Mouse (Mus musculus) limb, embryonic 14.5 days (tissue): ENCODE results near the gene Bcan. TPM values are rescaled to one million over a fixed set of nuclear protein-coding genes. Genes with fewer than 3 reads are reported as not detected.

Experiments
- ATAC-seq: fragments of 200-750 bp; cut with Nextera tagmentation; 2 replicates; pipeline ENCODE4 v1.8.0; 2017; ENCODE audit warnings: low read depth, moderate number of reproducible peaks, moderate TSS enrichment; ENCODE audit not compliant: low FRiP score
- DNase-seq: peaks from one replicate; pipeline ENCODE4 v3.0.0-alpha.2; 2015; ENCODE audit warnings: low spot score
- H3K27ac ChIP-seq: fragments of 300-500 bp; sonication (generic); replicated peaks from 2 replicates; pipeline ENCODE4 v1.5.1; 2014; ENCODE audit warnings: low read depth, mild to moderate bottlenecking, low read length, moderate library complexity, mixed read lengths
- H3K27me3 ChIP-seq: fragments of 300-500 bp; sonication (generic); 2 replicates; pipeline ENCODE4 v1.6.1; 2014; ENCODE audit warnings: low read length, mixed read lengths; ENCODE audit not compliant: control insufficient read depth, insufficient read depth
- H3K36me3 ChIP-seq: fragments of 300-500 bp; sonication (generic); 2 replicates; pipeline ENCODE4 v1.6.1; 2014; ENCODE audit warnings: mild to moderate bottlenecking, low read length, moderate library complexity, mixed read lengths; ENCODE audit not compliant: control insufficient read depth, insufficient read depth
- H3K4me1 ChIP-seq: fragments of 300-500 bp; sonication (generic); 2 replicates; pipeline ENCODE4 v1.6.1; 2014; ENCODE audit warnings: antibody characterized with exemption, low read length, mixed read lengths; ENCODE audit not compliant: control insufficient read depth, insufficient read depth
- H3K4me2 ChIP-seq: fragments of 300-500 bp; sonication (generic); replicated peaks from 2 replicates; pipeline ENCODE4 v1.6.1; 2014; ENCODE audit warnings: low read depth, mild to moderate bottlenecking, low read length, moderate library complexity; ENCODE audit not compliant: severe bottlenecking
- H3K4me3 ChIP-seq: fragments of 300-500 bp; sonication (generic); replicated peaks from 2 replicates; pipeline ENCODE4 v1.5.1; 2014; ENCODE audit warnings: low read length
- H3K9ac ChIP-seq: fragments of 300-500 bp; sonication (generic); 2 replicates; pipeline ENCODE4 v1.6.1; 2014; ENCODE audit warnings: mild to moderate bottlenecking, low read depth, low read length, moderate library complexity; ENCODE audit not compliant: severe bottlenecking
- H3K9me3 ChIP-seq: fragments of 300-500 bp; sonication (generic); 2 replicates; pipeline ENCODE4 v1.6.1; 2016; ENCODE audit warnings: low read length; ENCODE audit not compliant: control insufficient read depth
- POLR2A ChIP-seq: fragments of 200-500 bp; IDR thresholded peaks from 2 replicates; pipeline ENCODE4 v1.8.0; 2012; ENCODE audit warnings: inconsistent platforms, mild to moderate bottlenecking, moderate library complexity, borderline replicate concordance; ENCODE audit not compliant: insufficient read depth, insufficient read length; ENCODE audit errors: extremely low read depth
- WGBS: fragments of 180-500 bp; shearing (Covaris S2); extraction: QIAGEN DNeasy Blood & Tissue Kit; methylation state at CpG from one replicate; pipeline ENCODE4 v1.1.7; 2014; 5-methylcytosine and 5-hydroxymethylcytosine counted together
- polyA plus RNA-seq, 2 experiments: library from polyadenylated mRNA; depleted of rRNA in 1 of 2; stranded (reverse) in 1 of 2; unstranded in 1 of 2; fragments of >200 nt; fragmentation: Nextera tagmentation in 1 of 2; extraction: Ambion mirVana in 1 of 2; gene quantifications; 2 replicates each; pipeline versions ENCODE4 v1.2.1 to v1.2.3; 2012 to 2014

The Bcan gene
- polyA plus RNA-seq, 2 experiments = 0.39 to 1.6 TPM

GRCm38 (mm10) chr3:87974381-87974987 is 25.5 kb downstream of the Bcan start:
- Histone ChIP-seq H3K4me1 (peaks cover 27% of the 10 kb centered on the region), H3K9ac (no peak overlapping the region; the same call in 1 of the 2 replicates), H3K27ac (no peak overlapping the region), H3K9me3 (no peaks in the 10 kb centered on the region), H3K27me3 (peaks cover 26% of the 10 kb centered on the region), H3K4me2 (0 out of 2 replicates have a peak overlapping the region, but pooled peaks have one; percentile 92), H3K36me3 (no peaks in the 10 kb centered on the region), H3K4me3 (no peak overlapping the region)
- no peak for TF ChIP-seq POLR2A
- no peak for ATAC-seq
- 22% methylated on average over 12 of the region's 12 CpGs for WGBS
- no peak for DNase-seq

GRCm38 (mm10) chr3:87973593-87974380 is 26.2 kb downstream of the Bcan start:
- Histone ChIP-seq H3K36me3 (no peaks in the 10 kb centered on the region), H3K9ac (peak overlapping the region; percentile 4), H3K27ac (no peak overlapping the region), H3K4me2 (peak overlapping the region; percentile 92), H3K27me3 (peaks cover 26% of the 10 kb centered on the region), H3K9me3 (no peaks in the 10 kb centered on the region), H3K4me3 (peak overlapping the region; percentile 48), H3K4me1 (peaks cover 27% of the 10 kb centered on the region)
- DNase-seq (no peak), ATAC-seq (no peak)
- WGBS = 42% methylated on average over 14 of the region's 14 CpGs
- no peak for TF ChIP-seq POLR2A

- ATAC-seq = no peak
- H3K4me1 ChIP-seq = peaks cover 27% of the 10 kb centered on the region
- no peak for TF ChIP-seq POLR2A
- DNase-seq = no peak
- peak overlapping the region; percentile 48 for H3K4me3 ChIP-seq
- WGBS = 19% methylated on average over 5 of the region's 5 CpGs
- no peaks in the 10 kb centered on the region for H3K9me3 ChIP-seq
- H3K27me3 ChIP-seq = peaks cover 26% of the 10 kb centered on the region
- H3K36me3 ChIP-seq = no peaks in the 10 kb centered on the region
- peak overlapping the region; percentile 92 for H3K4me2 ChIP-seq
- H3K9ac ChIP-seq = peak overlapping the region; percentile 17; the same call in 1 of the 2 replicates
- H3K27ac ChIP-seq = no peak overlapping the region
These were observed 27.3 kb downstream of the Bcan start for GRCm38 (mm10) chr3:87972776-87973175.

GRCm38 (mm10) chr3:87972203-87972664 is 27.8 kb downstream of the Bcan start:
- TF ChIP-seq POLR2A = no peak
- DNase-seq = no peak
- peak; percentile 38 for ATAC-seq
- H3K9me3 ChIP-seq = no peaks in the 10 kb centered on the region
- 10% methylated on average over 8 of the region's 8 CpGs for whole genome bisulfite sequencing
- H3K27me3 ChIP-seq = peaks cover 26% of the 10 kb centered on the region
- H3K4me1 ChIP-seq = peaks cover 27% of the 10 kb centered on the region
- no peaks in the 10 kb centered on the region for H3K36me3 ChIP-seq
- H3K27ac ChIP-seq = no peak overlapping the region
- peak overlapping the region; percentile 48 for H3K4me3 ChIP-seq
- H3K9ac ChIP-seq = peak overlapping the region; percentile 17; the same call in 1 of the 2 replicates
- H3K4me2 ChIP-seq = peak overlapping the region; percentile 92

- H3K4me2 ChIP-seq = peak overlapping the region; percentile 92
- H3K9me3 ChIP-seq = no peaks in the 10 kb centered on the region
- peak overlapping the region; percentile 48 for H3K4me3 ChIP-seq
- peaks cover 27% of the 10 kb centered on the region for H3K4me1 ChIP-seq
- no peak for DNase-seq
- peak; percentile 21; the same call in 1 of the 2 replicates for ATAC-seq
- H3K27ac ChIP-seq = peak overlapping the region; percentile 48; the same call in 1 of the 2 replicates
- no peak for TF ChIP-seq POLR2A
- WGBS = under 1% methylated on average over 41 of the region's 60 CpGs
- H3K9ac ChIP-seq = peak overlapping the region; percentile 57
- H3K27me3 ChIP-seq = peaks cover 26% of the 10 kb centered on the region
- no peaks in the 10 kb centered on the region for H3K36me3 ChIP-seq
These were observed 28.4 kb downstream of the Bcan start for GRCm38 (mm10) chr3:87971489-87972202.
